Mouse (Mus musculus) left cerebral cortex, postnatal 14 days (tissue): ENCODE data around the gene Ruvbl1. TPM values are rescaled to one million over a fixed set of nuclear protein-coding genes. Genes with fewer than 3 reads are reported as not detected.
A peak's percentile ranks its signal among the peaks of the same experiment; 100 is the strongest.

Experiments used
- DNase-seq, 2 experiments: peaks; one replicate each; pipeline ENCODE4 v3.0.0; 2021 to 2022; ENCODE audit warnings: low spot score in 2 of 2, mixed read lengths in 1 of 2
- intact Hi-C: fragments of 180-260 bp; cut with DNase I; formaldehyde crosslinking; loops from one replicate; pipeline ENCODE4 v1.15.1; 2025
- total RNA-seq, 2 experiments: library from RNA; stranded (reverse); gene quantifications; 2 replicates each; pipeline ENCODE4 v1.2.3; 2021

Gene Ruvbl1
- total RNA-seq, 2 experiments from 2014 or later: 36.2 to 37.1 TPM

GRCm38 (mm10) chr6:88489026-88489425 lies 23.8 kb downstream of the Ruvbl1 start:
- DNase-seq: peak; percentile 21 to 69
- intact Hi-C loops: loop anchor here (10.0 kb wide), 2 partner anchors 304 to 364 kb away; no protein-coding TSS in a partner anchor

- intact Hi-C loops: loop anchor here (10.0 kb wide), 2 partner anchors 305 to 365 kb away; no protein-coding TSS in a partner anchor
- no peak for DNase-seq
These were observed 24.6 kb downstream of the Ruvbl1 start for GRCm38 (mm10) chr6:88489834-88490233.

DNA sequence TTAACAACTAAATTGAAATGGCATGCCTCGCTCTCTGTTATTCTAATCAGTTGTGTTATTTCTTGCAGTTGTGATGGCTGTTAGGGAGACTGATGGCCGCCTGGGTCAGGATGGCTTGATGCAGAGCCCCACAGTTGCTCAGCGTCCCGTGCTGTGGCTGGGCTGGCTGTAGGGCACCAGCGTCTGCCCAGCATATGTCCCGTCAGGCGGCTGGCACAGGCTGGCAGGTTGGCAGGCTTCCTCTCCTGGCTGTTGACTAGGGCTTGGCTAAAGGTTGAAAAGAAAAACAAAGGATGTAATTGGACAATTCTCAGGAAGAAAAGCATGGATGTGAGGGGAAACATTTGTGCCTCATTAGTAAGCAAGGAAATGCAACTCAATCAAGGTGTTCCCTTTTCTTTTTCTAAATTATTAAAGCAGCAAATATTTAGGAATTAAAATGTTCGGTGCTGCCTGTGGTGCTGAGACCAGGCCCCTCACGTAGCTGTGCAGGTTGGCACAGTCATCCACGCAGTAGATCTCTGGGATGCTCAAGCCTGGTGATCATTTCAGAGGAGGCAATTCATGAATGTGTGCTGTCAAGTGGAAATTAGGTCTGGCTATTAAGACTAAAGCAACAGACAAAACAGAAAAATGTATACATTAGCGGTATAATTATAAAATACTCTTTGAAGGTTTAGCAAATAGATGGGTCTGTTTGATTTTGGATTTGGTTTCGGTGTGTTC lies 25.6 kb downstream of the Ruvbl1 start:
- intact Hi-C loops: no loop called here

GRCm38 (mm10) chr6:88493712-88494111 lies 28.5 kb downstream of the Ruvbl1 start:
- no peak for DNase-seq
- intact Hi-C loops: no loop called here

More for the DNA sequence above, 25.6 kb downstream of the Ruvbl1 start:
- peak in 1 of 2 experiments; percentile 30 for DNase-seq

- peak; percentile 65 to 69 for DNase-seq
- intact Hi-C loops: loop anchor here (5.0 kb wide), 2 partner anchors 312 to 387 kb away; no protein-coding TSS in a partner anchor
These were observed 34.5 kb downstream of the Ruvbl1 start for GRCm38 (mm10) chr6:88499481-88500404.

GRCm38 (mm10) chr6:88500405-88500767 lies 35.2 kb downstream of the Ruvbl1 start:
- intact Hi-C loops: loop anchor here (5.0 kb wide), 2 partner anchors 313 to 388 kb away; no protein-coding TSS in a partner anchor
- no peak for DNase-seq

- intact Hi-C loops: loop anchor here (5.0 kb wide), 2 partner anchors 315 to 390 kb away; no protein-coding TSS in a partner anchor
- no peak for DNase-seq
These were observed 37.1 kb downstream of the Ruvbl1 start for GRCm38 (mm10) chr6:88502030-88502970.

DNA sequence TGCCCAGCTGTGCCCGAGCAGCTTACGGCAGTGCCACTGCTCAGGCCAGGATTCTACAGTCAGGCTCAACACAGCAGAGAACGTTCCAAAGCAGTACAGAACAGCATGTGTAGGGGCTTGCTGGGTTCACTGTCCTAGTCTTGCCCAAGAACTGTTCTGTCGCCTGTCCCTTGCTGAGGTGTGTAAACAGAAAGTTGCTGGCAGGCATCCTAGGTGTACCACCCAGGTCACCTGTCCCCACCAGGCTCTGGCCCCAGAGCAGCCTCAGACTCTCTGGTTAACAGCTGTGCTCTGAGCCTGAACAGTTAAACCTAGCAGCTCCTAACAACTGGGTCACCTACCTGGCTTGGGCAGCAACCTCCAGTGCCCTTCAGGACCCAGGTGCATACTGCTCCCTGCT lies 37.8 kb downstream of the Ruvbl1 start:
- no peak for DNase-seq

GRCm38 (mm10) chr6:88513984-88514383 lies 48.8 kb downstream of the Ruvbl1 start:
- no peak for DNase-seq
- intact Hi-C loops: no loop called here

More for the DNA sequence above, 37.8 kb downstream of the Ruvbl1 start:
- intact Hi-C loops: loop anchor here (5.0 kb wide), 2 partner anchors 316 to 391 kb away; no protein-coding TSS in a partner anchor

- intact Hi-C loops: no loop called here
- peak in 1 of 2 experiments; percentile 28 for DNase-seq
These were observed 49.3 kb downstream of the Ruvbl1 start for GRCm38 (mm10) chr6:88514546-88514945.

GRCm38 (mm10) chr6:88515971-88516370 lies 50.8 kb downstream of the Ruvbl1 start:
- intact Hi-C loops: no loop called here

GRCm38 (mm10) chr6:88516667-88517066 lies 51.5 kb downstream of the Ruvbl1 start:
- intact Hi-C loops: no loop called here
- no peak for DNase-seq

More at GRCm38 (mm10) chr6:88515971-88516370, 50.8 kb downstream of the Ruvbl1 start:
- DNase-seq: no peak

GRCm38 (mm10) chr6:88517701-88518403 lies 52.6 kb downstream of the Ruvbl1 start:
- intact Hi-C loops: no loop called here
- DNase-seq: no peak

- intact Hi-C loops: no loop called here
- peak; percentile 96 for DNase-seq
These were observed 53.4 kb downstream of the Ruvbl1 start, which contains the start of gene Sec61a1 for GRCm38 (mm10) chr6:88518404-88519263. Gene Sec61a1, minus strand, starts transcription at chr6:88518905.

DNA sequence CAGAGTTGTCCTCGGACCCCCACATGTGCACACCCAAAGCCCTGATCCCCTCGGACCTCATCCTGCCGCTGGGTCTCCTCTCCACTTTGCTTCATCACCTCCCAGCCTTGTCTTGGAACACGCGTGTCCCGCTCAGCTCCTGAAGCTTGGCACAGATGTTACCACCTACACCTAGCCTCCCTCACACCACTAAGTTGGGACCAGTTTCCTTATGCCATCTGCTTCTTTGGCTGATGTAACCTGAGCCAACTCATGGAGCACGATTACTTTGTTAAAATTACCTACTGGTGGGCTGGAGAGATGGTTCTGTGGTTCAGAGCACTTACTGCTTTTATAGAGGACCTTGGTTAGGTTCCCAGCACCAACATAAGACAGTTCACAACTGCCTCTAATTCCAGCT lies 56.6 kb downstream of the Ruvbl1 start:
- intact Hi-C loops: no loop called here
- DNase-seq: no peak

DNA sequence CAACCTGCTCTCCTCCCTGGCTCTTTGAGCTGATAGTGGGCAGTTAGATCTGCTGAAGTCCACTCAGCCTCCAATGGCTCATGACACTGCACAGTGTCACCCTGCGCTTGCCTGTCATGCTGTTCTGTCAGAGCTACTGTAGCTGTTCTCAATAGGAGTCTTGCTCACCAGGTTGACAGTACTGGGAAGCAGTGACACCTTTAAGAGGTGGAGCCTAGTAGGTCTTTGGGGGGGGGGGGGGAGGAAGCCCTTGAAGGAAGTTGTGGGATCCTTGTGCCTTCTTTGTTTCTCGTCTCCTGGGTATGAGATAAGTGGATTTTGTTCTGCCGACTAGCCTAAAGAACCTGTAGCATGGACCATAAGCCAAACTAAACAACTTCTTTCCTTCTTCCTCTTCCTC lies 57.4 kb downstream of the Ruvbl1 start:
- no peak for DNase-seq
- intact Hi-C loops: no loop called here

DNA sequence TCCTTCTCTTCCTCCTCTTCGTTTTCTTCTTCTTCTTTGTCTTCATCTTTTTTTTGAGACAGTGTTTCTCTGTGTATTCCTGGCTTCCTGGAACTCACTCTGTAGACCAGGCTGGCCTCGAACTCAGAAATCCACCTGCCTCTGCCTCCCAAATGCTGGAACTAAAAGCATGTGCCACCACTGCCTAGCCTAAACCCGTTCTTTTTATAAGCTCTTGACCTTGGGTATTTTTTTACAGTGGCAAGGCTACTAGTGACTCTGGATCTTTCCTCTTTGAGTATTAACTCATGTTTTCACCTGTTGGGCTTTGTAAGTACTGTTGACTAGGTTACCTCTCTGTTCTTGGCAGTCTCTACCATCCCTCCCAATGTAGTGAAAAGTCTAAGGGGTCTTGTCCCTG lies 57.8 kb downstream of the Ruvbl1 start:
- no peak for DNase-seq
- intact Hi-C loops: no loop called here
